Mouse (Mus musculus) limb, embryonic 14.5 days (tissue): ENCODE measurements around the gene Srp54a. TPM values are rescaled to one million over a fixed set of nuclear protein-coding genes. Genes with fewer than 3 reads are reported as not detected.
"Not testable (repeated sequence)": the region's sequence is repeated elsewhere in the genome, so short reads cannot be mapped to it uniquely, and the experiment has no call there.

Experiments
- ATAC-seq: fragments of 200-750 bp; cut with Nextera tagmentation; 2 replicates; pipeline ENCODE4 v1.8.0; 2017; ENCODE audit warnings: low read depth, moderate number of reproducible peaks, moderate TSS enrichment; ENCODE audit not compliant: low FRiP score
- DNase-seq: peaks from one replicate; pipeline ENCODE4 v3.0.0-alpha.2; 2015; ENCODE audit warnings: low spot score
- H3K27ac ChIP-seq: fragments of 300-500 bp; sonication (generic); replicated peaks from 2 replicates; pipeline ENCODE4 v1.5.1; 2014; ENCODE audit warnings: low read depth, mild to moderate bottlenecking, low read length, moderate library complexity, mixed read lengths
- H3K27me3 ChIP-seq: fragments of 300-500 bp; sonication (generic); 2 replicates; pipeline ENCODE4 v1.6.1; 2014; ENCODE audit warnings: low read length, mixed read lengths; ENCODE audit not compliant: control insufficient read depth, insufficient read depth
- H3K36me3 ChIP-seq: fragments of 300-500 bp; sonication (generic); 2 replicates; pipeline ENCODE4 v1.6.1; 2014; ENCODE audit warnings: mild to moderate bottlenecking, low read length, moderate library complexity, mixed read lengths; ENCODE audit not compliant: control insufficient read depth, insufficient read depth
- H3K4me1 ChIP-seq: fragments of 300-500 bp; sonication (generic); 2 replicates; pipeline ENCODE4 v1.6.1; 2014; ENCODE audit warnings: antibody characterized with exemption, low read length, mixed read lengths; ENCODE audit not compliant: control insufficient read depth, insufficient read depth
- H3K4me2 ChIP-seq: fragments of 300-500 bp; sonication (generic); replicated peaks from 2 replicates; pipeline ENCODE4 v1.6.1; 2014; ENCODE audit warnings: low read depth, mild to moderate bottlenecking, low read length, moderate library complexity; ENCODE audit not compliant: severe bottlenecking
- H3K4me3 ChIP-seq: fragments of 300-500 bp; sonication (generic); replicated peaks from 2 replicates; pipeline ENCODE4 v1.5.1; 2014; ENCODE audit warnings: low read length
- H3K9ac ChIP-seq: fragments of 300-500 bp; sonication (generic); 2 replicates; pipeline ENCODE4 v1.6.1; 2014; ENCODE audit warnings: mild to moderate bottlenecking, low read depth, low read length, moderate library complexity; ENCODE audit not compliant: severe bottlenecking
- H3K9me3 ChIP-seq: fragments of 300-500 bp; sonication (generic); 2 replicates; pipeline ENCODE4 v1.6.1; 2016; ENCODE audit warnings: low read length; ENCODE audit not compliant: control insufficient read depth
- WGBS: fragments of 180-500 bp; shearing (Covaris S2); extraction: QIAGEN DNeasy Blood & Tissue Kit; methylation state at CpG from one replicate; pipeline ENCODE4 v1.1.7; 2014; 5-methylcytosine and 5-hydroxymethylcytosine counted together
- polyA plus RNA-seq, 2 experiments: library from polyadenylated mRNA; depleted of rRNA in 1 of 2; stranded (reverse) in 1 of 2; unstranded in 1 of 2; fragments of >200 nt; fragmentation: Nextera tagmentation in 1 of 2; extraction: Ambion mirVana in 1 of 2; gene quantifications; 2 replicates each; pipeline versions ENCODE4 v1.2.1 to v1.2.3; 2012 to 2014

Srp54a gene
- polyA plus RNA-seq, 2 experiments: 51.6 to 180 TPM

DNA sequence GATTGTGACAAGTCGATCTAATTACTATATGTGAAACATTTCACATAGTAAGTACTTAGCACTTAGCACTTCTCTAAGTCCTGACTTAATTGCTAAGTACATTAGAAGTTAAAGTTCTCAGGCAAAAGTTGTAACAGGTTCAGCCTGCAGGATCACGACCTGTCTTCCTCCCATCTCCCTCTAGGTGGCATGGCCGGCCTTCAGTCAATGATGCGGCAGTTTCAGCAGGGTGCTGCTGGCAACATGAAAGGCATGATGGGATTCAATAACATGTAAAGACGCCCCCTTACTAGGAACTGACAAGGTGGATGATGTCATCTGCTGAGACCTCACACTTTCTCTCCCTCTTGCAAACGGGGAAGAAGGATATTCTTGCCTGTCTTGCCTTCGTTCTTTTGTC is 32.6 kb downstream of the Srp54a start:
- H3K36me3 ChIP-seq, H3K4me2 ChIP-seq, H3K4me1 ChIP-seq, H3K4me3 ChIP-seq, H3K27me3 ChIP-seq, ATAC-seq, H3K27ac ChIP-seq, H3K9ac ChIP-seq, DNase-seq, H3K9me3 ChIP-seq: not testable (repeated sequence)
- no CpG with 5 or more reads among the region's 7 CpGs for WGBS

DNA sequence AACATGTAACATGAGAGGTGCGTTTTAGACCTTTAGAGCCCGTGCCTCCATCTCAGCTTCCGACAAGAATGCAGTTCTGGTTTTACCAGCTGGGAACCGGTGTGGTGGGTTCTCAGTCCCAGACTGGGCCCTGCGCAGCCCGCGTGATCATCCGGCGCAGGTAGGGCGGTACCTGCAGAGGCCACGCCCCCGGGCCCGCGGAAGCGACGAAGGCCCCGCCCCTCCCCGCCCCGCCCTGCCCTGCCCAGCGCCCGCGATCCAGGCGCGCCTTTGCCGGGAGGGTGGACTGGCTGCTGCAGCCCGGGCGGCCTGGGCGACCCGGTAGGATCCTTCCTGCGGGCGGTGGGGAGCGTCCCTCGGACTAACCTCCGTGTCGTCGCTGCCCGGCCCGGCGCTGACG is 44.2 kb downstream of the Srp54a start, which contains the start of gene Fam177a:
Gene Fam177a (plus strand): TSS at position 228 of the 400 bp plus-strand sequence.
- H3K9ac ChIP-seq, H3K9me3 ChIP-seq, H3K4me2 ChIP-seq, DNase-seq, H3K27ac ChIP-seq, H3K36me3 ChIP-seq, H3K27me3 ChIP-seq, H3K4me1 ChIP-seq, H3K4me3 ChIP-seq: not testable (repeated sequence)
- WGBS: no CpG with 5 or more reads among the region's 40 CpGs
- peak; percentile 97 for ATAC-seq

DNA sequence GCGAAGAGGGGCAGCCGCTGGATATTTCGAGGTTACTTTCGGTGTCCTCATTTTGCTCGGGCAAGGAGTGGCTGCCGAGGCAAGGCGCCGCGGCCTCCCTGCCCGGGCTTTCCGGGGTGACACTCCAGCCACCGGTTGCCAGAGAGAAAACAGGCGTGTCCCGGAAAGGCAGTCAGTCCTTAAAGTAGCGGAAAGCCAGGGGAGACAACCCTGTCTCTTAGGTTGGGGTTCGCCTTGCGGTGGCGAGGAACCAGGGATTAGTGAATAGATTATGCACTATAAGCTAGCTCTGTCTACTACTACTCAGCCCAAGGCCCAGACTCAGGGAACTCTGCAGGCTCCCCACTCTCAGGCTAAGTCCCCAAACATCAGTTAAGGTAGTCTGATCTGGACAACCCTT is 44.7 kb downstream of the Srp54a start:
- not testable (repeated sequence) for H3K36me3 ChIP-seq, H3K27ac ChIP-seq, H3K4me1 ChIP-seq, H3K9ac ChIP-seq, DNase-seq, H3K9me3 ChIP-seq, H3K4me3 ChIP-seq, H3K4me2 ChIP-seq, H3K27me3 ChIP-seq
- WGBS: no CpG with 5 or more reads among the region's 18 CpGs
- ATAC-seq: peak; percentile 37; the same call in 1 of the 2 replicates

DNA sequence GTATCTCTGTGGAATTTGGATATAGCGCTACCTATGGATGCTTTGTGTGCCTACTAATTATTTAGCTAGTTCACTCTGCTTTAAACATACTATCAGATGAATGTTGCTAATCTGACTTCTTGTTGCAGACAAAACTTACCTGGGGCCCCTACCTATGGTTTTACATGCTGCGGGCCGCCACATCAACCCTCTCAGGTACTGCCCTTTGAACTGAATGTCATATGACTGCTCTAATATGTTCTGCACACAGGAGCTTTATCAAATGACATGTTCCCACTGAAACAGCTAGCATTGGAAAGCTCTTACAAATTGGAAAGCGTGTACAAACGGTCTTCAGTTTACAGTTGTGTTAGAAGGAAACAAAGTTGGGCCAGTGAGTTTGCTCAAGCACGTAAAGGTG is 55.5 kb downstream of the Srp54a start:
- not testable (repeated sequence) for H3K36me3 ChIP-seq, H3K27me3 ChIP-seq, DNase-seq, H3K4me3 ChIP-seq, H3K4me2 ChIP-seq, H3K27ac ChIP-seq, H3K9me3 ChIP-seq, H3K9ac ChIP-seq, H3K4me1 ChIP-seq, ATAC-seq
- WGBS: no CpG with 5 or more reads among the region's 6 CpGs

DNA sequence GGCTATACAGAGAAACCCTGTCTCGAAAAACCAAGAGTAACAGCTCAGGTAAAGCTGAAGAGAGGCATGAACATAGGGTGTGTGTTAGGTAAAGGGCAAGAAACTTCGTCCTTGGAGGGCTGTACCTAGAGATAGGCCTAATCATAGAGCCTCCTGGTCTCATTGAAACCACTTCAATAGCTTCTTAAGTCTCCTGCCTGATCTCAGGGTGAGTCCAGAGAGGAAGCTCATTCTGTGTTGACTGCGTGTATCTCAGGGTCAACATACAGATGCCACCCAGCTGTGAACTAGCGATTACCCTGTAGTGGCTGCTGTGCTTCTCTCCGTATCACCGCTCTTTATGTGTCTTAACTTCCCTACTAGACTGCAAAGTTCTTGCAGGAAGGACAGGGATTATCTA is 57.8 kb downstream of the Srp54a start:
- not testable (repeated sequence) for H3K4me2 ChIP-seq, H3K9me3 ChIP-seq, DNase-seq, H3K9ac ChIP-seq, H3K4me3 ChIP-seq, ATAC-seq, H3K36me3 ChIP-seq, H3K4me1 ChIP-seq, H3K27ac ChIP-seq, H3K27me3 ChIP-seq
- no CpG with 5 or more reads among the region's 6 CpGs for WGBS

DNA sequence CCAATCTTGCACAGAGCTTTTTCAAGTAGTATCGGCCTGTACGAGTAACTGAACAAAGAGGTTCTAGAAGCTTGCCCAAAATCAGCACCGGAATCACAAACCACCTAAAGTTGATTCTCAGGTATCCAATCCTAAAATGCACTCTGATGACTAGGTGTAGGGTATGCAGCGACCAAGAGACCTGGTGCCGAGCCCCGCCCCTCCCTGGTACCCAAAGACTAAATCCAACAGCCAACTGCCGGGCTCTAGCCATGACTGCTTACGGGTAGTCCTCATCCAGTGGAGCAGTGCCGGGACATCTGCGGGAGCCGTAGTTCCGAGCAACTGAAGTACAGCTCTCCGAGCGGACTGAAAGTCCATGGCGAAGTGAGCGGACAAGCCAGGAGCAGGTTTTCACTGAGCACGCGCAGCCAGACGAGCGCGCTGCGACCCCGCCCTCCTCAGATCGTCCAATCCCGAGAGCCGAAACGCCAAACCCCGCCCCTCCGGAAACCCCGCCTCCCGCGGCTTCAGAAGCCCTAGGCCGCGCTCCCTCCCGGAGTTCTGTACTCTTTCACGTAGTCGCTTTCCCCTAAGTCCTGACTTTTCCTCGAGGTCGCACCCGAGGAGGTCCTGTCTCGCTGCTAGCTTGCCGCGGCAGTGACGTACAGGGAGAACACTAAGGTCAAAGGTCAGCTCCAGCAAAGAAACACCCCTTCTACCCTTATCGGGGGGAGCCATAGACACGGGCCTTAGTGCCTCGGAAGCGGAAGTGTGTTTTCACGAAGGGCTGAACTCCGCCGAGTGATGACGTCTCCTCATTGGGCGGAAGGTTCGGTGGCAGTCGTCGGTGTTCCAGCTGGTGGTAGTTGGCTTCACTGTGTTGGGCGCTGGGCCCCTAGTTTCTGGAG is 74.7 kb downstream of the Srp54a start, which contains the start of gene Srp54b:
Gene Srp54b (plus strand): TSS at position 546 of the 890 bp plus-strand sequence.
- H3K4me3 ChIP-seq: 0 out of 2 replicates have a peak within 1 kb of the TSS, but pooled peaks have one; percentile 14
- DNase-seq, H3K36me3 ChIP-seq, H3K4me2 ChIP-seq, H3K27ac ChIP-seq, H3K4me1 ChIP-seq, H3K9ac ChIP-seq, H3K27me3 ChIP-seq, H3K9me3 ChIP-seq: not testable (repeated sequence)
- peak; percentile 97 for ATAC-seq
- WGBS: no CpG with 5 or more reads among the region's 57 CpGs

DNA sequence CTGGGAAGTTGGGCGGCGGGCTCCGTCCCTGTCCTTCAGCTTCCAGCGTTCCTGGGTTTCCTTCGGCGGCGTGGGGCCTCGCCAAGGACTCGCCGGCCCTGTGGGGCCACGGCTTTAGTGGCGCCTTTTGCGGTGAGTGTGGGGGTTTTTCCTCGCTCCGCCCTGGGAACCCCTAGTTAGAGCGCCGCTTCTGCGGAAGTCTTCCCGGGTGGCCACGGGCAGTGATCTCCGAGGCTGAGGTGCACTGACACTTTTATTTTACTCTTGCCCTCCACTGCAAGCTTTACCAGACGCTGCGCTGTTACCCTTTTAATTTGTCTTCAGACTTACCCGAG is 75.4 kb downstream of the Srp54a start:
- H3K9ac ChIP-seq, H3K9me3 ChIP-seq, H3K27me3 ChIP-seq, H3K36me3 ChIP-seq, DNase-seq, H3K4me1 ChIP-seq, H3K27ac ChIP-seq, H3K4me2 ChIP-seq: not testable (repeated sequence)
- H3K4me3 ChIP-seq: 0 out of 2 replicates have a peak overlapping the region, but pooled peaks have one; percentile 14
- peak; percentile 42 for ATAC-seq
- WGBS: 0% methylated on average over 7 of the region's 24 CpGs
